Mouse (Mus musculus) heart, embryonic 14.5 days (tissue): ENCODE measurements around the gene Stra6. TPM values are rescaled to one million over a fixed set of nuclear protein-coding genes. Genes with fewer than 3 reads are reported as not detected.

Experiments
- ATAC-seq: fragments of 200-750 bp; cut with Nextera tagmentation; 2 replicates; pipeline ENCODE4 v1.8.0; 2017; ENCODE audit warnings: low read depth, moderate TSS enrichment; ENCODE audit not compliant: insufficient number of reproducible peaks, insufficient read depth, low FRiP score
- H3K27ac ChIP-seq, 2 experiments: fragments of 200-500 bp in 1 of 2; fragments of 300-500 bp in 1 of 2; sonication (generic) in 1 of 2; replicated peaks in 1 of 2; 2 replicates each; pipeline ENCODE4 v1.5.1; 2012 to 2014; ENCODE audit warnings: low read depth in 2 of 2, low read length in 2 of 2, control low read depth in 1 of 2, mild to moderate bottlenecking in 1 of 2, mixed read lengths in 1 of 2; ENCODE audit not compliant: control insufficient read depth in 1 of 2, insufficient read depth in 1 of 2
- H3K27me3 ChIP-seq: fragments of 300-500 bp; sonication (generic); 2 replicates; pipeline ENCODE4 v1.6.1; 2014; ENCODE audit warnings: mild to moderate bottlenecking, low read length, control low read depth; ENCODE audit not compliant: control insufficient read depth, insufficient read depth
- H3K36me3 ChIP-seq: fragments of 300-500 bp; sonication (generic); 2 replicates; pipeline ENCODE4 v1.6.1; 2014; ENCODE audit warnings: mild to moderate bottlenecking, control low read depth, low read length, mixed read lengths; ENCODE audit not compliant: control insufficient read depth, insufficient read depth
- H3K4me1 ChIP-seq, 2 experiments: fragments of 200-500 bp in 1 of 2; fragments of 300-500 bp in 1 of 2; sonication (generic) in 1 of 2; 2 replicates each; pipeline ENCODE4 v1.6.1; 2012 to 2014; ENCODE audit warnings: low read length in 2 of 2, control low read depth in 1 of 2, mixed read lengths in 1 of 2; ENCODE audit not compliant: control insufficient read depth in 2 of 2, insufficient read depth in 2 of 2
- H3K4me2 ChIP-seq: fragments of 300-500 bp; sonication (generic); 2 replicates; pipeline ENCODE4 v1.6.1; 2014; ENCODE audit warnings: mild to moderate bottlenecking, low read length
- H3K4me3 ChIP-seq, 2 experiments: fragments of 200-500 bp in 1 of 2; fragments of 300-500 bp in 1 of 2; sonication (generic) in 1 of 2; 2 replicates each; pipeline ENCODE4 v1.5.1; 2012 to 2014; ENCODE audit warnings: low read length in 2 of 2, mild to moderate bottlenecking in 2 of 2, control low read depth in 1 of 2, low read depth in 1 of 2, moderate library complexity in 1 of 2; ENCODE audit not compliant: control insufficient read depth in 1 of 2, insufficient read depth in 1 of 2
- H3K9ac ChIP-seq: fragments of 300-500 bp; sonication (generic); 2 replicates; pipeline ENCODE4 v1.6.1; 2014; ENCODE audit warnings: mild to moderate bottlenecking, low read length
- H3K9me3 ChIP-seq: fragments of 300-500 bp; sonication (generic); 2 replicates; pipeline ENCODE4 v1.6.1; 2016; ENCODE audit warnings: low read length, control low read depth; ENCODE audit not compliant: control insufficient read depth
- WGBS: fragments of 180-500 bp; shearing (Covaris S2); extraction: QIAGEN DNeasy Blood & Tissue Kit; methylation state at CpG from one replicate; pipeline ENCODE4 v1.1.7; 2014; 5-methylcytosine and 5-hydroxymethylcytosine counted together
- polyA plus RNA-seq: library from polyadenylated mRNA; unstranded; fragments of >200 nt; fragmentation: Nextera tagmentation; extraction: Ambion mirVana; gene quantifications from 2 replicates; pipeline ENCODE4 v1.2.1, GENCODE M21; 2014

Stra6 gene
- polyA plus RNA-seq, 1 experiment from 2014 or later: 0.57 TPM

DNA sequence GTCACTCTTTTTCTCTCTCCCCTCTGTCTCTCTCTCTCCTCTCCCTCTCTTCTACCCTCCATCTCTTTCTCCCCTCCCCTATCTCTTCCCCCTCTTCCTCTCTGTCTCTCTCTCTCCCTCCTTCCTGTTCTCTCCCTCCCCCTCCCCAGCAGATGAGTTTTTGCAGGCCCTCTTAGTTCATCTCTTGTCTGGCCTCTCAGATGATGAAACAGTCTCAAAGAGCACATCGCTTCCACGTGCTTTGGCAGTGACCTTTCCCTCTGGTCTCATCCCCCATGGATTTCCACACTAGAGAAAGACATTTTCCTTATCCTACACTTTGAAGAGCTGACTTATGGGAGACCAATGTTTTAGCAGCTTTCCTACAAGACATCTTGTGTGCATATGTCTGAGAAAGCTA, 109.3 kb downstream of the Stra6 start:
- Histone ChIP-seq H3K4me1 (peaks cover 2 to 4% of the 10 kb centered on the region in 2 experiments; a peak in 2 of 4 replicates), H3K27ac (no peak overlapping the region), H3K36me3 (no peaks in the 10 kb centered on the region), H3K9ac (no peak overlapping the region), H3K4me3 (no peak overlapping the region), H3K27me3 (no peaks in the 10 kb centered on the region), H3K4me2 (no peak overlapping the region), H3K9me3 (no peaks in the 10 kb centered on the region)
- ATAC-seq: no peak
- 52% methylated on average over 2 of the region's 2 CpGs for WGBS

DNA sequence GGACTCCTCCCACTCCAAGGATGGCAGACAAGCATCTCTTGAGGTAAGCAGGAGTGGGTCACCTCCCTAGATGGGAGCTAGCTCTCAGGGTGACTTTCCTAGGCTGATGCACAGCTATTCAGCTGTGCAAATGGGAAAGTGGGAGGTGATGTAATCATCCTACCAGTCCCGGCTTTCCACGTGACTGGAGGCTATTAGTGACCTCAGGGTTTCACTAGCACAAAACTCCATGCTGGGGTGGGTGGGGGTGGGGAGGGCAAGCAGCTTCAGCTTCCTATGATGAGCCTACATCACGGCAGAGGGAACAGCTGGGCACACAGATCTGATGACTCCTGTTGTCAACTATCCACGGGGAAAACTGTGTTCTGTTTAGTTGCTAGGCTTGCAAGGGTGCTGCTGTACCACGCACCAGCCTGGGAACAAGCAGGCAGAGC, 111.2 kb downstream of the Stra6 start:
- H3K4me1 ChIP-seq: peaks cover 2 to 4% of the 10 kb centered on the region in 2 experiments; a peak in 2 of 4 replicates
- H3K36me3 ChIP-seq: no peaks in the 10 kb centered on the region
- H3K27ac ChIP-seq: no peak overlapping the region
- no peak overlapping the region for H3K4me3 ChIP-seq
- no peak overlapping the region for H3K4me2 ChIP-seq
- ATAC-seq: no peak
- no peak overlapping the region for H3K9ac ChIP-seq
- WGBS: 25% methylated on average over 5 of the region's 5 CpGs
- no peaks in the 10 kb centered on the region for H3K27me3 ChIP-seq
- no peaks in the 10 kb centered on the region for H3K9me3 ChIP-seq

- H3K4me2 ChIP-seq: no peak overlapping the region
- 32% methylated on average over 5 of the region's 5 CpGs for WGBS
- no peak overlapping the region for H3K4me3 ChIP-seq
- no peaks in the 10 kb centered on the region for H3K9me3 ChIP-seq
- ATAC-seq: no peak
- no peaks in the 10 kb centered on the region for H3K36me3 ChIP-seq
- no peak overlapping the region for H3K9ac ChIP-seq
- H3K27ac ChIP-seq: no peak overlapping the region
- no peaks in the 10 kb centered on the region for H3K27me3 ChIP-seq
- peaks cover 2 to 4% of the 10 kb centered on the region in 2 experiments; a peak in 2 of 4 replicates for H3K4me1 ChIP-seq
These were observed 112.3 kb downstream of the Stra6 start for GRCm38 (mm10) chr9:58175745-58176487.

DNA sequence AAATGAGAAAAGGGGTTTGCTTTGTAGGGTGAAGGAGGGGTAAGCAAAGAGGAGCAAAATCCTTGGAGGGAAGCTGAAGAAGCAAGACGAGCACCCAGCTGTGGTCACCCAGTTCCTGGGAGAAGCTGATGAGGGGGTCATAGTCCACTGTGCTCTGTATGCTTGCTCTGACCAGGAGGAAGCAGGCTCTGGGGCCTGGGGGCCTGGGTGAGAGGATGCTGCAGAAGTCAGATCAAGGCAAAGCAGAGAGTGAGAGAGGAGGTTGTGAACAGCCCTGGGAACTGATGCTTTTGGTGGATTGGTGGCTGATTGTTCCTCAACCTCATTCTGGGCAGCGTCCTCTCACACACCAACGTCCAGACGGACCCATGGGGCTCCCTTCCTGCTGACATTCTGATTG, 113.6 kb downstream of the Stra6 start:
- H3K9ac ChIP-seq: no peak overlapping the region
- H3K9me3 ChIP-seq: no peaks in the 10 kb centered on the region
- H3K27ac ChIP-seq: no peak overlapping the region
- H3K4me1 ChIP-seq: peaks cover 2 to 4% of the 10 kb centered on the region in 2 experiments; a peak in 2 of 4 replicates
- no peaks in the 10 kb centered on the region for H3K36me3 ChIP-seq
- no peak overlapping the region for H3K4me3 ChIP-seq
- 65% methylated on average over 4 of the region's 4 CpGs for WGBS
- H3K4me2 ChIP-seq: no peak overlapping the region
- no peaks in the 10 kb centered on the region for H3K27me3 ChIP-seq
- ATAC-seq: no peak

- 86% methylated on average over 2 of the region's 2 CpGs for WGBS
- H3K9ac ChIP-seq: no peak overlapping the region
- ATAC-seq: no peak
- H3K27me3 ChIP-seq: no peaks in the 10 kb centered on the region
- no peak overlapping the region for H3K27ac ChIP-seq
- no peak overlapping the region for H3K4me3 ChIP-seq
- H3K4me1 ChIP-seq: peaks cover 2 to 4% of the 10 kb centered on the region in 2 experiments; a peak in 2 of 4 replicates
- no peak overlapping the region for H3K4me2 ChIP-seq
- no peaks in the 10 kb centered on the region for H3K9me3 ChIP-seq
- H3K36me3 ChIP-seq: no peaks in the 10 kb centered on the region
These were observed 115.8 kb downstream of the Stra6 start for GRCm38 (mm10) chr9:58179390-58179789.

DNA sequence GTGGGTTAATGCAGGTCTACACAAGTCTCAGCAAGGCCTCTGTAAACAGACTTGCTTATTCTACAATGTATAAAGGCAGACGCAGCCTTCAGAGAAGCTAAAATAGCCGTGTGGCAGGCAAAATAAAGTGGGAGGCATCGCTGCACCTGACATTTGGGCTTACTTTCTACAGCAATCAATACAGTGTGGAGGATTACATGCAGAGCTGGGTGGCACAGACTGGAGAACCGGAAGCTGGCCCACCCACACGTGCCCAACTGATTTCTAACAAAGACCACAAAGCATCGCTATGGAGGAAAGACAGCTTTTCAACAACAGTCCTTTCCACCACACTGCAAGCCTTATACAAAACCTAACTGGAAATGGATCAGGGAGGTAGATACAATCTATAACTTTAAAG, 120.9 kb downstream of the Stra6 start:
- no peak overlapping the region for H3K9ac ChIP-seq
- H3K4me2 ChIP-seq: no peak overlapping the region
- 79% methylated on average over 6 of the region's 6 CpGs for WGBS
- H3K36me3 ChIP-seq: no peaks in the 10 kb centered on the region
- H3K9me3 ChIP-seq: no peaks in the 10 kb centered on the region
- no peak for ATAC-seq
- H3K27ac ChIP-seq: no peak overlapping the region
- H3K27me3 ChIP-seq: no peaks in the 10 kb centered on the region
- H3K4me3 ChIP-seq: no peak overlapping the region
- H3K4me1 ChIP-seq: no peaks in the 10 kb centered on the region; a peak in 1 of 4 replicates

GRCm38 (mm10) chr9:58194222-58194621, 130.6 kb downstream of the Stra6 start:
- Histone ChIP-seq H3K9ac (no peak overlapping the region), H3K27me3 (peaks cover 64% of the 10 kb centered on the region), H3K9me3 (no peaks in the 10 kb centered on the region), H3K27ac (no peak overlapping the region), H3K4me2 (no peak overlapping the region), H3K4me1 (peaks cover 9 to 25% of the 10 kb centered on the region in 2 experiments; a peak in 3 of 4 replicates), H3K4me3 (no peak overlapping the region), H3K36me3 (no peaks in the 10 kb centered on the region)
- 56% methylated on average over 9 of the region's 9 CpGs for WGBS
- no peak for ATAC-seq

DNA sequence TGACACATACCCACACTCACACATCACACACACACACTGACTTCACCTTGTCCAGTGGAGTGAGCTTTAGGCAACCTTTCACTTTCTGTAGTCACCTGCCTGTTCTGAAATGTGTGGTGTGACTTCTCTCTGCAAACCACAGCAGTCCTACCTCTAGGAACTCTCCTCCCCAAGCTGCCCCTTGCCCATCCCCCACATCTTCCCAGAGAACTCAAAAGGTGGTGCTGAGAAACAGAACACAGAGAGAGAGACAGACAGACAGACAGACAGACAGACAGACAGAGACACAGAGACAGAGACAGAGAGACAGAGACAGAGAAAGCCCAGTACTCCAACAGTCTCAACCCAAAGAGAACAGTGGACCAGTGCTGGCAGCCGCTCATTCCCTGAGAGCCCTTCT, 132.1 kb downstream of the Stra6 start:
- 20% methylated on average over 1 of the region's 1 CpGs for WGBS
- Histone ChIP-seq H3K9ac (no peak overlapping the region), H3K9me3 (no peaks in the 10 kb centered on the region), H3K27me3 (peaks cover 78% of the 10 kb centered on the region), H3K36me3 (no peaks in the 10 kb centered on the region), H3K4me2 (no peak overlapping the region), H3K4me3 (no peak overlapping the region), H3K27ac (no peak overlapping the region), H3K4me1 (peaks cover 12 to 30% of the 10 kb centered on the region in 2 experiments; a peak in 3 of 4 replicates)
- no peak for ATAC-seq
